Mouse (Mus musculus): ENCODE measurements around the gene Gm5741.
"Not testable (repeated sequence)": the region's sequence is repeated elsewhere in the genome, so short reads cannot be mapped to it uniquely, and the experiment has no call there.

Gene Gm5741

DNA sequence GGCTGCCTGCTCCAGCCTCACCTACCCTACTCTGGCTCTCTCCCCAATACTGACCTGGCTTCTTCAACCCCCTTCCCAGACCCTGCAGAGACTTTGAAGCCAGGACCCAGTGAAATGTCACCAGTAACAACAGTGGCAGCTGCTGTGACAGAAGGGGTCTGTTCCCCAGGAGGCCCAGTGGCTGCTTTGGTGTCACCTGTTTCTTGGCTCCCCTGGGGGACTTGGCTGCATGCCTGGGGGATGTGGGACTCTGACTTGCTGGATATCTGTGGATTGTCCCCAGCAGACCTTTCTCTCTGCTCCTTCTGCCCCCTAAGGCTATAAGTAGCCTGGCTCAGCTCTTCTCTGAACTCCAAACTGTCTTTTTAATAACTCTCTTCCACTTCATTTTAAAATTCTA lies at the start of gene Gm5741:
Gm5741 (minus strand) TSS at position 1 of the 400 bp plus-strand sequence.
- no peak for DNase-seq (ENCODE audit: low spot score)

DNA sequence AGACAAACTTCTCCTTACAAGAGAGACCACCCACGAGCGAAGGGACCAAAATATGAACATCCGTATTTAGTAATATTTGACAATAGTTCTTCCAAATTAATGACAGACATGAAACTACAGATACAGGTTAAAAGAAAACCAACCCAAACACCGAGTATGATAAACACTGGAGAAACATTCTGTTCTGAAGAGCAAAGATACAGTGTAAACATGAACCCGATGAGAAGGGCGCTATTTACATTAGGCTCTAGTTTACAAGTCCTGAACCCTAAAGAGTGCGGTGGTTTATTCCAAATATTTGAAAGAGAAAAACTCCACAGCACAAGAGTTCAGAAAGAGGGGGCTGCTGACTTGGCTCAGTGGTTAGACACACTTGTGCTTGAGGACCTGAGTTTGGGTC lies 49.2 kb upstream of the Gm5741 start:
- no peak for DNase-seq (ENCODE audit: low spot score)

DNA sequence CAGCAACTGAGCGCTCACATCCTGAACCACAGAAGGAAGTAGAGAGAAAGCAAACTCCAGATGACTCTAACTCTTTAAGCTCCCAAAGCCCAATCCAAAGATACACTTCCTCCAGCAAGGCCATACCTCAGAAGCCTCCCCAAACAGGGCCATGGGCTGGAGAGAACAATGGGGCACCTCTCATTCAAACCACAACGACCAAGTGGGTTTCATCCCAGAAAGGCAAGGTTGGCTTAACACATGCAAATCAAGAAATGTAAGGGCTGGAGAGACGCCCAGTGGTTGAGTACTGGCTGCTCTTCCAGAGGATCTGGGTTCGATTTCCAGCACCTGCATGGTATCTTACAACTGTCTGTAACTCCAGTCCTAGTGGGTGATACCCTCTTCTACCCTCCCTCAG lies 47.7 kb upstream of the Gm5741 start:
- no peak for DNase-seq (ENCODE audit: low spot score)

DNA sequence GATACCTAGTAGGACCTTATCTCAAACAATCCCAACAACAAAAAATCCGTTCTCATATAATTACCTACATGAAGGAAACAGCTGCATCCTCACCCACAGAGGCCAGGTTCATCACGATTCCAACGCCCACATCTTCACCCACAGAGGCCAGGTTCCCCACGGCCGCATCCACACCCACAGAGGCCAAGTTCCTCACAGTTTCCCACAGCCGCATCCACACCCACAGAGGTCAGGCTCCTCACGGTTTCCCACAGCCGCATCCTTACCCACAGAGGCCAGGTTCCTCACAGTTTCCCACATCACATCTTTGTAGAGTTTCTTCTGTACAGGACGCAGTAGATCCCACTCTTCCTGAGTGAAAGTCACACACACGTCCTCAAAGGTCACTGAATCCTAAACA lies 45.5 kb upstream of the Gm5741 start:
- DNase-seq (ENCODE audit: low spot score) = no peak

DNA sequence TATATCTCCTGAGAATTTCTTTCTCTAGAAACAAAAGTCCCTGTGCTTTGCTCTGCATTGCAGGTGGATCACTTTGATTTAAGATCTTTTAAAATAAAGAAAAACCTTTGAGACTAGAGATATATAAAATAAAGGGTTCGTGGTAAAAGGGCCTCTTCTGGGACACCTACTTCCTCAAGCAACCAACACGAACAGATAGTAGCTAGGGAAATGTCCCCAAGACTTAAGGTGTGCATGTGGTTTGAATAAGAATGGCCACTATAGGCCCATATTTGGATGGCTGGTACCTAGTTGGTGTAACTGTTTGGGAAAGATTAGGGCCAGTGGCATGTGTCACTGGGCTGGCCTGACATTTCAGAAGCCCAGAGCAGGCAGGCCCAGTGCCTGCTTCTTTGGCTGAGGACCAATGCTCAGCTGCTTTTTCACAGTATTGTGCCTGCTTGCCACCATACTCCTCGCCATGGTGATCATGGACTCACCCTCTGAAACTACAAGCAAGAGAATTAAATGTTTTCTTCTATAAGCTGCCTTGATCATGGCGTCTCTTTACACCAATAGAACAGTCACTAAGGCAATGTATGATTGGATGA lies 32.4 kb upstream of the Gm5741 start:
- DNase-seq (ENCODE audit: low spot score) = no peak

DNA sequence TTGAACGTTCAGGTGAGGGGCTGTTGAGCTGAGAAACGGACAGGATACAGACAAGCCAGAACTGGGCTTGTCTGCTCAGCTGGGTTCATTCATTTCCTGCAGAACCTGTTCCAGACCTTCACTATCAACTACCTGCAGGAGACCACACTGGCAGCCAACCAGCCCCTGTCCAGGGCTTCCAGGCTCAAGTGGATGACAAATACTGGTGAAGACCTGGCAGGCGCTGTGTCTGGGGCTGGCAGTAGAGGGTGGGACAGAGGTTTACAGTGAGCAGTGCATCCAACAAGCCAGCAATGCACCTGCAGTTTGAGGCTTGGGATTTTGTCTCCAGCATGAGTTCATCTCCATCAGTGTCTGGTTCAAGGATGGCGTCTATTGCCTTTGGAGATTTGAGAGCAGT lies 29.1 kb upstream of the Gm5741 start:
- no peak for DNase-seq (ENCODE audit: low spot score)

DNA sequence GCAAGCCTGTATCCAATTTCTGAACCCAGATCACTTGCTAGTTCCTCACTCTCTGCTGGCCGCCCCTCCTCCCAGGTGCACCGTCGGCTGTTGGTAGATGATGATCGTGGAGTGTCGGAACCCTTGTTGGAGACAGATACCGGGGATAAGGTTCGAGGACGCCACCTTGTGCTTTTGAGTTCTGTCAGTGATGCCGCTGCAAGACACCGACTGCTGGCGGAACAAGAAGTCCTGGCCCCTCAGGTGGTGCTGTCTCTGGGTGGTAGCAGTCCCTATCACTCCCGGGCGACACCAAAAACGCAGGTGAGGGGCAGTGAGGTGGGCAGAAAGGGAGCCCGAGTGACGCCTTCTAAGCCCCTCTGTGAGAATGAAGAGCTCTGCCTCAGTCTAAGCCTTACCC lies 28.4 kb upstream of the Gm5741 start:
- no peak for DNase-seq (ENCODE audit: low spot score)

DNA sequence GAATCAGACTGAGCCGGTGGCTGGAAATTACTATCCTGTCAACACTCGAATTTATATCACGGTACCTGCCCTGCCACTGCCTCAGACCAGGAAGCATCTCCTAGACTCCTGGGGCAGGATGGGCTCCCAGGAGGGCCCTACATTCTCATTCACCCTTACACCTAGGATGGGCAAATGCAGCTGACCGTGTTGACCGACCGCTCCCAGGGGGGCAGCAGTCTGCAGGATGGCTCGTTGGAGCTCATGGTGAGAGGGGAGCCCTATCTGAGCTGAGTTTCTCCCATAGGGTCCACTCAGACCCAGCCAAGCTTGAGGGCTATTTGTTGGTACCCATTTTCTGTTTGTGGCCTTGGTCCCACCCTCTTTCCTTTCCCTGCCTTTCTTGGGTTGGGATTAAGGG lies 27.8 kb upstream of the Gm5741 start:
- DNase-seq (ENCODE audit: low spot score) = no peak

DNA sequence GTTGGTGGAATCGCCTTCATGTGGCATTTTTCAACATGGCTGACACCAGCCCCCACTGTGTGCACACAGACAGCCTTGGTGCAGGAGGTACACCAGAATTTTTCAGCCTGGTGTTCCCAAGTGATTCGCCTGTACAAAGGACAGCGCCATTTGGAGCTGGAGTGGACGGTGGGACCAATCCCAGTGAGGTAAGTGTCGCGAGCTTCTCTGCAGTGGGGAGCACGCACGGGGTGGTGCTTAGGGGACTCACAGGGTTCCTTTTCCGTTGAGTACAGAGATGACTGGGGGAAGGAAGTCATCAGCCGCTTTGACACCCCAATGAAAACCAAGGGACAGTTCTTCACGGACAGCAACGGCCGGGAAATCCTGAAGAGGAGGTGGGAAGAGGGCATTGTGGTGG lies 27.3 kb upstream of the Gm5741 start:
- no peak for DNase-seq (ENCODE audit: low spot score)

DNA sequence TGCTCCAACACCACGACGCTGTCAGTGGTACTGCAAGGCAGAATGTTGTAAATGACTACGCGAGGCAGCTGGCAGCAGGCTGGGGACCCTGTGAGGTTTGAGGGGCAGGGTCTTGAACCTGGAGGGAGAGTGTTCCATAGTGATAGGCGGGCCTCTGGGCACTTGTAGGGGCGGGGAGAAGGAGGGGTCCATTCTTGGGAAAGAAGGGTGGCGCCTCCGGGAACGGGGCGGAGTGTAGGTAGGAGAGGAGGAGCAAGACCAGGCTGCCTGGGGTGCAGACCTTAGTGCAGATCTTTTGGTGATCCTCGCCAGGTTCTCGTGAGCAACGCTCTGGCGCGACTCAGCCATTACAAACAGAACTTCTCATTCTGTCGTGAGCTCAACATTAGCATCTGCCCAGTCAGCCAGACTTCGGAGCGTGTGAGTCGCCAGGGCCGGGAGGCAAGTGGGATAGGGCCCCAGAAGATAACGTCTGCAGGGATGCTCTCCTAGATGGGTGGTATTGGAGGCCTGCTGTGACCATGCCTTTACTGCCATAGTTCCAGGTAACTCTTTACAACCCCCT lies 23.8 kb upstream of the Gm5741 start:
- DNase-seq (ENCODE audit: low spot score) = no peak

DNA sequence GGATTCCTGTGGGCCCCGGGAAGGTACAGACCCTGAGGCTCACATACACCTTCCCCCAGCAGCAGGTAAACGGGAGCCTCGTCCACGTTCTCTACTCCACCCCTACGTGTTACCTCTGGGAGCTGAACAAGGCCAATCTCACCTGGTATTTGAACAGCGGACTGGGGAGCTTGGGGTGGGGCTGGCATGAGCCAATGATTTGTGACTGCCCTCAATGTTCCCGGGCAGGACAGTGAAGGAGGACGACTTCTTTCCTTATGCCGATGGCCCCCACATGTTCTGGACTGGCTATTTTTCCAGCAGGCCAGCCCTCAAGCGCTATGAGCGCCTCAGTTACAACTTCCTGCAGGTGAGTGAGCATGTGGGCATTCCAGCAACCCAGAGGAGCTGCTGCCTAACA lies 23.1 kb upstream of the Gm5741 start:
- DNase-seq (ENCODE audit: low spot score) = no peak

DNA sequence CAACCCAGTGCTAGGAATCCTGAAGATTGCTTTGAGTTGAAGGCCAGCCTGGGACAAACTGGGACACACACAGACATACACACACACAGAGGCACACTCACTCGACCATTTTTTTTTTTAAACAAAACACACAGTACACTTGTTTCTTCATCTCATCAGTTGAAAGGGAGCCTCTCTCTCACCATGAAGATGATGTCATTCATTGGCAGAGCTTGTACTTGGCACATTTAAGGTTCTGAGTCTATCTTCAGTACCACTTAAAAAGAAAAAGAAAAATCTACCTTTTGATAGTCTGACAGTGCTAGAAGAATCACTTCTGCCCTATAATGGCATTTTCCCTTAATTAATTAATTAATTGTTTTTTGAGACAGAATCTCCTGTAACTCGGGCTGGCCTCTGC lies 21.0 kb upstream of the Gm5741 start:
- DNase-seq (ENCODE audit: low spot score) = no peak

DNA sequence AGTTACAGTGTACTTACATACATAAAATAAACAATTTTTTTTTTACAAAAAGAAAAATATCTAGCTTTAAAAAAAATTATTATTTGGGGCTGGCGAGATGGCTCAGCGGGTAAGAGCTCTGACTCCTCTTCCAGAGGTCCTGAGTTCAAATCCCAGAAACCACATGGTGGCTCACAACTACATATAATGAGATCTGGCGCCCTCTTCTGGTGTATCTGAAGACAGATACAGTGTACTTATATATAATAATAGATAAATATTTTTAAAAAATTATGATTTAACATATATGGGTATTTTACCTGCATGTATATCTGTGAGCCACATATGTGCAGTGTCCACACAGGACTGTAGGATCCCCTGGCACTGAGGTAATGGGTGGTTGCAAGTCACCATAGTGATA lies 18.5 kb upstream of the Gm5741 start:
- no peak for DNase-seq (ENCODE audit: low spot score)

DNA sequence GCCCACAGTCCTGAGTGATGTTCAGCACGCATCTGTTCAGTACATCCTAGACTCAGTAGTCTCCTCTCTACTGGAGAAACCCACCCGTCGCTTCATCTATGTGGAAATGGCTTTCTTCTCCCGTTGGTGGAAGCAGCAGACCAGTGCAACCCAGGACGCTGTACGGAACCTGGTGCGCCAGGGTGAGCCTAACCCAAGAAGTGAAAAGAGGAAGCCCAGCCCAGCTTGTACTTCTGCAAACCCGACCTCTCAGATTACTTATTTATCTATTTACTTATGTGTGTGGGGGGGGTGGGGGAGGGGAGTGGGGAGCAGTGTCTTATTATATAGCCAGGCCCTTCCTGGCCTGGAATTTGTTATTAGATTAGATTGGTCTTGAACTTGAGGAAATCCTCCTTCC lies 16.9 kb upstream of the Gm5741 start:
- DNase-seq (ENCODE audit: low spot score) = no peak

DNA sequence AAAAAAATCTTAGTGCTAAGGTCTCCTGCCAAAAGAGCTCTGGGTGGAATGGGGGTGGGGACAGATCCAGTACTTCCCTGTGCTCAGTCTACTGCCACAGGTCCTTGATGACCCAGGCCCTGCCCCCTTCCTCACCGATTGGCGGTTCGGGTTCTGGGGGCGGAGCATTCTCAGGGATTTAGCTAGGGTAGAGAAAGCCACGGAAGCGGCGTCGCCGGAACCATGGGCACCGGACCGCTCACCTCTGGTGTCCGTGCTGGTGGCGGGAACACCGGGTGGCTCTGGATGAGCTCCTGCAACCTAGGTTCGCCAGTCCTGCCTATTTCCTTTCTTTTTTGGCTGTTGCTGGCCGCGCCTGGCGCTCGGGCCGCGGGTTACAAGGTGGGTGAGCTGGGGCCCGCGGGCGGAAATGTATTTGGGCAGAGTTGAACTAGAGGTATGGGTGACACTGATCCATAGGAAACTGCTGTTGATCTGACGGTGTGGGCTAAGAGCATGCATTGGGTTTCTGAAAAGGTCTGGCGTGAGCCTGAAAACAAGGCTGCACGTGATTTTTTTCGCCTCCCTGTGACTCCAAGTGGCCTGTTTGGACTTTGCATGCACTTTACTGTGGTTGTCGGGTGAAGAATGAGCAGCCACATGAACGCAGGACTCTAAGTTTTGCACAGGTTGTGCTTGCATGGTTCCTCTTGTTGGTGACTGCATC lies 15.5 kb upstream of the Gm5741 start, which contains the start of gene Man2b1:
Man2b1 (plus strand) TSS at position 163 of the 706 bp plus-strand sequence.
- DNase-seq (ENCODE audit: low spot score) = peak; percentile 72

DNA sequence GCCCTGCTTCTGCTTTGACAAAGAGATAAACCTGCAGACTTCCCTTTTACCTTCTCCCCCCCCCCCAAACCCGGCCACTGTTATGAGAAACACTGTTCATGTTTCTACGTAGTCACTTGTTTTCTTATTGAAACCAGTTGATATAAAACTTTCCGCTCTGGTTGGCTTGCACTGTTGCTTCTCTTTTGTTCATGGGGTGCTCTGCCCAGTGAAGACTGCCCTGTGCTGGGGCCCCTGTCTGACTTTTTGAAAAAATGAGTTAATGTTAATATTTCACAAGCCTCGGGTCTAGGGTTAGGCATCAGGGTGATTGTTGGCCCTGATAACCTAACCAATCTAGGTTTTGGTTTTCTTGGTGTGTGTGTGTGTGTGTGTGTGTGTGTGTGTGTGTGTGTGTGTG lies 14.4 kb upstream of the Gm5741 start:
- DNase-seq (ENCODE audit: low spot score) = not testable (repeated sequence)

DNA sequence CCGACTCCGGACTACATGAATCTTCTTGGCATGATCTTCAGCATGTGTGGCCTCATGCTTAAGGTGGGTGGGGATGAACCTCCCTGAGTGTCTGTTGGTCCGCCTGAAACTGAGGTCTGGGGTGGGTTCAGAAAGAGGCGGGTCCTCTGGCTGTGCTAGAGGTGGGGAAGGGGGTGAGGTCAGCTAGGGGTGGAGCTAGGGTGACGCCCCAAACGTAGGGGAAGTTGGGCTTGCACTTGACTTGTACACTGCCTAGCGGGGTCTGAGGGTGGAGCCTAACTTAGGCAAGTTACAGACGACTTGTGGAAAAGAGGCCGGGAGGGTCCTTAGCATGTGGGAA lies 13.4 kb upstream of the Gm5741 start, which contains the start of gene Wdr83:
Wdr83 (minus strand) TSS at position 91 of the 340 bp plus-strand sequence.
- no peak for DNase-seq (ENCODE audit: low spot score)

DNA sequence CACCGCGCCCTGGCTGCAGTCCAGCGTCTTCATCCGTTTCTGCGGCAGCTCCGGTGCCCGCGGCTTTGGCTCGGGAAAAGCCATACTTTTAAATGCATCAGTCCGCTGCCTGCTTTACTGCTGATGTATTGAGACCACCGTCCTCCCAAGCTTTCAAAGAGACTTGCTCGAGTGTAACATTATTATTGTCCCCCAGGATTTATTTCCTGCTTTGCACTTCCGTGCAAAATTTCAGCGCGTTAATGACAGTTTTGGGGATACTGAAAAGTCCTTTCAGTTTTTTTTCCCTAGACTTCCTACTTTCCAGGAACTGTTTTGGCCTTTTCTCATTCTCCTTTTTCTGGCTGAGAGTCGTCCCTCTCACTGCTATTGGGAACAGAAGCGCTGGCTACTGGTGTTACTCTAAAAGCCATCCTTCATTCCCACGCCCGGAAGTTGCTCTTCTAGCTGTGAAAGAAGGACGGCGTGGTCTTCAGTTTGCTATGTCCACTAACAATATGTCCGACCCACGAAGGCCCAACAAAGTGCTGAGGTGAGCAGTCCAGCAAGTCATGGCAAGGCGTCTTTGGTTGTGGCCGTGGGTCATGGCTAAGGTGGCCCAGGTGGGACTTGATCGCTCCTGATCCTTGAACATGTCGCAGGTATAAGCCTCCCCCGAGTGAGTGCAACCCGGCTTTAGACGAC lies 12.9 kb upstream of the Gm5741 start, which contains the start of gene Wdr83os:
Wdr83os (plus strand) TSS at position 209 of the 684 bp plus-strand sequence.
- DNase-seq (ENCODE audit: low spot score) = no peak

DNA sequence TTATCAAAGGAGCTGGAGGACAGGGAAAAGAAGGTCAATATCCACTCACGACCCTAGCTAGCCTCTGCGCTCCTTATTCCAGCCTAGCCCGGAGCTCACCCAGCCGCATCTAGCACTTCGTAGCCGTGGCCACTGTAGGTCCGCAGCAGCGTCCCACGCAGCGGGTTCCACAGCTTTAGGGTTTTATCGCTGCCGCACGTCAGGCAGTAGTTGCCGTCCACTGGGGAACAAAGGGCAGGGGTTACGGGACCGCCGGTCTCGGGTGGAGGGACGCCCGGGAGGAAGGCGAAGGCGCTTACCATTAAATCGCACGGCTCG lies 12.4 kb upstream of the Gm5741 start:
- DNase-seq (ENCODE audit: low spot score) = no peak

DNA sequence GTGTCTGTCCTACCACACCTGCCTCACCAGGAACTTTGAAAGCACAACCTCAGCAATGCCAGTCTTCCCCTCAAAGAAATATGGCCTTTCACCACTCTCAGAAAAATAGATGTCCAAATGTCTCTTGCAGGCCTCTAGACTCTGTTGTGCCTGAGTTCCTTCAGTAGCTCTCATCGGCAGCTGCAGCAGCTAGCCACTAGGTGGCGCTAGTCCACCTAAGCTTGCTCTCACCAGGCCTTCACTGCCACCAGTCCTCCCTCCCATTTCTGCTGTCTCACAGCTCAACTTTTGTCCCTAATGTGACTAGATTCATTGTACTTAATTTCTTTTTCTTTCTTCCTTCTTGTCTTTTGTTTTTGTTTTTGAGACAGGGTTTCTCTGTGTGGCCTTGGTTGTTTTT lies 9.2 kb upstream of the Gm5741 start:
- DNase-seq (ENCODE audit: low spot score) = no peak

DNA sequence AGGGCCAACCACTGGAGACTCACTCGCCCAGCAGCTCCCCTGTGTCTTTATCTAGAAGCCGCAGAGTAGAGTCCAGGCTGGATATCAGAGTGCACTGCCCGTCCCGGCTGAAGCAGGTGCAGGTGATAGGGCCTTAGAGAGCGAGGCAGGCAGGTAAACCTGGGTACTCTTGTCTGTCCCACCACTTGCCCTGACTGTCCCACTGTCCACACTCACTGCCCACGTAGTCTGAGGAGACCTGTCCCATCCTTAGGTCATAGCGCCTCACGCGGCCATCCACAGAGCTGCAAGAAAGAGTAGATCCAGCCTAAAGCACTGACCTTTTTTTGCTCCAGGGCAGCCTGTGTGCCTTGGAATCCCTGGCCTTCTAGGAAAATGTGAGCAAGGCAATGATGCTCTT lies 8.2 kb upstream of the Gm5741 start:
- DNase-seq (ENCODE audit: low spot score) = no peak

DNA sequence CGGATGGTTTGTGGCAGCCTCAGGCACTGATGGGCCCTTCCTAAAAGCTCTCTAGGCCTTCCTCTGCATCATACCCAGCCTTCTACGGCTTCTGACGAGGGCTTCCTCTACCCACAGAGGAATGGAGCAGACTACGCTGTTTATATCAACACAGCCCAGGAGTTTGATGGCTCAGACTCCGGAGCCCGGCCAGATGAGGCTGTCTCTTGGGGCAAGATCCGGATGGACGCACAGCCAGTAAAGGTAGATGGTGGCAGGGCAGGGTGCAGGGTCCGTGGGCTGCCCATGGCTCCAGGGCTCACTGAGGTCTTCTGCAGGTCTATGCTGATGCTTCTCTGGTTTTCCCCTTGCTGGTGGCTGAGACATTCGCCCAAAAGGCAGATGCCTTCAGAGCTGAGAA lies 6.8 kb upstream of the Gm5741 start:
- no peak for DNase-seq (ENCODE audit: low spot score)

DNA sequence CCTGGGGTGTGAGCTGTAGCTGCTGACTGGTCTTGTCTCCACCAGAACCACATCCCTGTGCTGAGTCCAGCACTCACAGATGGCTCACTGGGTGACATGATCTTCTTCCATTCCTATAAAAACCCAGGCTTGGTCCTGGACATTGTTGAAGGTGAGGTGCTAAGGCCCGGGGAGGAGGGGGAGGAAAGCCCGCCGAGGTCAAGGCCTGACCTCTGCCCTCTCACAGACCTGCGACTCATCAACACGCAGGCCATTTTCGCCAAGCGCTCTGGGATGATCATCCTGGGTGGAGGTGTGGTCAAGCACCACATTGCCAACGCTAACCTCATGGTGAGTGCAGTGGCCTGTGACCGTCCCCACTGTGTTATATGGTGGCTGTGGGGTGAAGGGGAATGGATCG lies 6.4 kb upstream of the Gm5741 start:
- DNase-seq (ENCODE audit: low spot score) = no peak
